Mouse (Mus musculus) lung, postnatal 4 days (tissue): ENCODE data around the gene Rnf144b.

ENCODE experiments used
- DNase-seq, 2 experiments: peaks; one replicate each; pipeline ENCODE4 v3.0.0; 2021

Gene Rnf144b

DNA sequence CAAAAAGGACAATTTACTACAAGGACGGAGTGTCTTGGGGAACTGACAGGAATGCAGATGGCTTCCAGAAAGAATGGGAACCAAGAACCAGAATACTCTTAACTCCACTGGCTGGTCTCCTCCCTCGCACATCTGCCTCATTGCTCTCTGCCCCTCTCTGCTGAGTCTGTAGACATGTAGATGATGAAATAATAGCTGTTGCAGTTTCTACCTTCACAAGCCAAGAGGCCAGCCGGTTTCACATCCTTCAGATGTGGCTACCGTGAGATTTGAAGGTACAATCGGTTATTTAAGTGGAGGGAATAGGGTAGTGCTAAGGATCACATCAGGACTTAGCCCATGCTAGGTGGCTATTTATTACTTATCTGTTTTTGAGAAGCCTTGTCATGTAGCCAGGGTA is 59.9 kb downstream of the Rnf144b start:
- DNase-seq, result no peak

DNA sequence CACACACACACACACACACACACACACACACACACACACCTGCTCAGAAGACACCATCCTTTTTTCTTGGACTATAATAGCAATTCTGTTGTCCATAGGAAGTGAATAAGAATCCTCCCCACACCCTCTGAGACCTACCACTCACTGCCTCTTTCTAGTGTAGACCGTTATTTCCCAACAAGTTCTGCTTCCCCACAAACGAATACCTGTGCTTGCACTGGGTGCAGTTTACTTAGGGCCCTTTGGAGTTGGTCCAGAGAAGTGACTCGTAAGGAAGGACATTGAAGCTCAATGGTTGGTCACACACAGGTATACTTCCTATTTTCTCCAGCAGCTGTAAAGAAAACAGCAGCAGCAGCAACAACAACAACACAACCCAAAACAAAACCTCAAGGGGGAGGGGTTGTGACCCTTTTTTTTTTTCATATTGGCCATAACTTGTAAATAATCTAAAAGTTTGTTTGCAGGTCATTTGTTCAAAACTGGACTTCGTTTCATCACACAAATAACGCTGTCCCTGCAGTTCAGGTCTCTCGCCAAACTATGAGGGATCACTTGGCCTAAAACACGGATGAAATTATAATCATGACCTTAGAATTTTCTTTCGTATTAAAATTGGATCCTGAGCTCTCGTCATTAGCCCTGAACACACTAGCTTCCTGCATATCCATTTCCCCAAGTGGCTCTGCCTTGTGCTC is 60.7 kb downstream of the Rnf144b start:
- no peak for DNase-seq

DNA sequence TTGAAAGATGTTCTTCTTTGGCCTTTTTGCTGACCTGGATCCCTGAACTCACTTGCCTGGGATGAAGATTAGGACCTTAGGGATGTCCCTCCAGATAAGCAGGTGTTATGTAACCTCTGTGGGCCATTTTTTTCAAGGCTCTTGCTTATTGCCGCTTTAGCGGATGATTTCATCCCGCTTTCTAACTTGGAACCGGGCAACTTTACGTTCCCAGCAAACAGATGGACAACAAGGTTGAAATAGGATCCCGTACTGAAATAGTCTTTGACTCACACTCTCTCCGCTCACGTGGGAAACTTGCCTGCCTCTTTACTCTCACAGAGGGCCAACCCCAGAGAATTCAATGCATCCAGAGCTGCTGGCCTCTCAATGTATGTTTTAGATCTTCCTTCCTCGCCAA is 61.3 kb downstream of the Rnf144b start:
- no peak for DNase-seq

DNA sequence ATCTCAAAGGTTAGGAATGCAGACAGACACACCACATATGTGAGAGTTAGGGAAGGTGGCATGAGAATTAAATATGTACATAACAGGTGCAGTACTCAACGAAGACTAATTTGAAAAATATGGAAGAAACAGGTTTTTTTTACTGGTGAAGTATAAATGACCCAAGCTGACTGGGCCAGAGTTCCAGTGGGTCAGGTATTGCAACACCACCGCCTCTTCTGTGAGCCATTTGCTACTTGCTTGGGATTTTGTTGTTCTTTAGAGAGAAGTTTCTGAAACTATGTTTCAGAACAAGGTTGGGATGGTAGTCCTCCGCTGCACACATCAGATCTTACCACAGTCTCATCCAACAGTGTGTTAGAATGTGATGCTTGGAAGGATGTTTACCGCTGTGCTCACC is 65.4 kb downstream of the Rnf144b start:
- no peak for DNase-seq

DNA sequence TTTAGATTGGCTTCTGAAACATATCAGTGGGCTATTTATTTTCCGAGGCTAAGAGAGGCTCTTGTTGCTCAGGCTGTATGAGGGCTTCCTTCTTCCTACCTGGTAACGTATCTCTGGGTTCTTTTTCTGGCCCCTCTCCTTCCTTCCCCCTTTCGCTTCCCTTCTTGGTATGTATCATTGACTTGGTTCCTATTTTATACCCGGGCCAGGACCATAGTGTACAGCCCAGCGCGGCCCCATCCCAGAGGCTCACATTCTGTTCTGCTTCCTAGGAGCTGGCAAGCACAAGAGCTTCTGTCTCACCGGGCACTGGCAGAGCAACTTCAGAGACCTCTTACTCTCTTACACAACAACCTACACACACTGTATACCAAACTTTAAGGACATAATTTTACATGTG is 67.5 kb downstream of the Rnf144b start:
- DNase-seq, result peak; percentile 29 to 33

DNA sequence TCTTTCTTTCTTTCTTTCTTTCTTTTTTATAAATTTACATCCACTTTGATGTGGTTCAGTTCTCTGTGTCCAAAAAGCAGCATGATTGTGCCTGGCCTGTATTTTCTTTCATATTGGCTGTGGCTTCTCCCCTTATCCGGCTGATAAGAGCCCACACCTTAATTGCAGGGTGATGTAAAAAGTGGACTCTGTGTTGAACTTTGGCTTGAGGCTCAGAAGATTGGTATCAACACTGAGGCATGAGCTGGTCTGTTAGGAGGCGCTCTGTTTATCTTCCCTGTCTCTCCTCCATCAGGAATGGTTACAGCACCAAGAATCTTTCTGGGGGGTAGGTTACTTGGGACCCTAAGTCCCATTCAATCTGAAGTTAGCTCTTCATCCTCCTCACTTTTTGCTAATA is 69.7 kb downstream of the Rnf144b start:
- no peak for DNase-seq

DNA sequence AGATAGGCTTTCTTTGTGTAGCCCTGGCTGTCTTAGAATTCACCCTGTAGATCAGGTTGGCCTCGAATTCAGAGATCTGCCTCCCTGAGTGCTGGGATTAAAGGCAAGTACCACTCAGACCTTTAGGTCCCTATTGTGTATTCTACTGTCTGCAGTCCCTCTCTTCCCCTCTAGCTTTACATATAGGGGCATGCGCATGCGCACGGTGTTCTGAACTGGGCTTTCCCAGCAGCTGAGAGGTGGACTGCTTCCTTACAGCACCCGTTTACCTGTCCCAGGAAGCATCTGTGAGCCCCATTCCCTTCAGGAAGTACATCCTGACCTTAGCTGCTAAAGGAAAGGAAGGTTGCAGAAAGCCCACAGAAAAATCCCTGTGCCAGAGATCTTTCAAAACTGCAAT is 70.3 kb downstream of the Rnf144b start:
- peak in 1 of 2 experiments; percentile 26 for DNase-seq

DNA sequence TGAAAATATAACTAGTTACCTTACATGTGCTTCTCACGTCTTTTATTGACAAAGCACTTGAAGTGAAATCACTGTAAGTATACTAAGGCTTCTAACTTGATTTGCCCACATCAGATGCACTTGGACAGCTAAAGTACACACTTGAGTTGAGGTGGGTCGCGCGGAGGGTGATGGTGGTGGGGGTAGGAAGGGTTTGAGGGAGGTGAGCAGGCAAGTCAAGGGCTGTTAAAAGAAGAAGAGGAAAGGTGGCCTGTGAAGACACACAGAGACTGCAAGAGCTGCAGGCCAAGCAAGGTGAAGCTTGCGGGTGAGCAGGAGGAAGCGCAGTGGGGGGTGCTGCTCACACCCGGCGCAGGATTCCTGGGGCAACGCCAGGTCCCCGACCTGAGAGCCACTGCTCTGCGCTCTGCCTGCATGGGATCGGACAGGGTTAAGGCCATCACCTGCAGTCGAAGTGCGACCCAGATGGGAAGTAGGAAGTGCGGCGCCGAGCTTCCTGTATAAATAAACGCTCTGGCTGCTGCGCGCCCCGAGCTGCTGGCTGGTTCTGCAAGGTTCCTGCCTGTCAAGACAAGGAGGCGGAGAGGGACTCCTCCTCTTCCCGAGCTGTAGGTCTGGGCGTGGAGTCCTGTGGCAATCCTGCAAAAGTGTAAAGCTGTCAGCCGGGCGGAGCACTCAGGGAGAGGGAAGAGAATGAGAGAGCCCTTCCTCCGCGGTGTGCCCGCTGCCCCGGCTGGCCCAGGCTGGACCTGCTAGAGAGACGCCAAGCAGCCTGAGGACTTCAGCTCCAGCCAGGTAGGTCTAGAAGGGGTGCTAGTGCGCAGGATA is 71.1 kb downstream of the Rnf144b start:
- DNase-seq, result peak; percentile 84 to 93

DNA sequence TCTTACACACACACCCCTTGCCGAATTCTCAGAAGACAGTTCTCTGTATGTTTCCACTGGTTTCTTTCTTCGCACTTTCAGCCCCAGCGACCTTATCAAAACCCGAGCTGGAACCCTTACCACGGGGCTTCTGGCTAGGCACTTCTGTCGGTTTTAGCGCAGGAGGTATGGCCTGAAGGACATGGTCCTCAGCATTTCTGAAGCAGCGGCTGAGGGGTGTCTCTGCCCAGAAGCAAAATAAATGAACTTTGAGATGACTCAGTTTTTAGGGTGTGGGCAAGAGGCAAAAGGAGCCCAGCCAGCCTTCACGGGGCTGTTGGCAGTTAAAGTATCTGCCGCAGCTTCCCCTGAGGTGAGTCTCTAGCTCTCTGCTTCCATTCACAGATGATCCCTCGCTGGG is 72.2 kb downstream of the Rnf144b start:
- DNase-seq, result peak in 1 of 2 experiments; percentile 26

DNA sequence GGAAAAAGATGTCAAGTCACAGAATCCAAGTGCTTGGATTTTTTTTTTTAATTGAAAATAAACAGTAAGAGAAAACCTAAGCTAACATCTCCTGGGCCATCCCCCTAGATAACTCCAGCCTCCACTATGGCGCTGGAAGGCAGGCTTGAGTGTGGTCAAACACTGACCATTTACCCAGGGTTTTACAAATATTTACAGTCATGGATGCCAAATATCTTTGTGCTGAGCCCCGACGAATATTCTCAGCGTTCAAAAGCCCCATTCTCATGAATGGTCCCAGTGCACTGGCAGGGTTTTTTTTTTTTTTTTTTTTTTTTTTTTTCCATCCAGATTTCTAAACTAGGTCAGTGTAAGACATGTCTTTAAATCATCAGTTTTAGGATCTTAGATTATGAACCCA is 73.0 kb downstream of the Rnf144b start:
- no peak for DNase-seq

DNA sequence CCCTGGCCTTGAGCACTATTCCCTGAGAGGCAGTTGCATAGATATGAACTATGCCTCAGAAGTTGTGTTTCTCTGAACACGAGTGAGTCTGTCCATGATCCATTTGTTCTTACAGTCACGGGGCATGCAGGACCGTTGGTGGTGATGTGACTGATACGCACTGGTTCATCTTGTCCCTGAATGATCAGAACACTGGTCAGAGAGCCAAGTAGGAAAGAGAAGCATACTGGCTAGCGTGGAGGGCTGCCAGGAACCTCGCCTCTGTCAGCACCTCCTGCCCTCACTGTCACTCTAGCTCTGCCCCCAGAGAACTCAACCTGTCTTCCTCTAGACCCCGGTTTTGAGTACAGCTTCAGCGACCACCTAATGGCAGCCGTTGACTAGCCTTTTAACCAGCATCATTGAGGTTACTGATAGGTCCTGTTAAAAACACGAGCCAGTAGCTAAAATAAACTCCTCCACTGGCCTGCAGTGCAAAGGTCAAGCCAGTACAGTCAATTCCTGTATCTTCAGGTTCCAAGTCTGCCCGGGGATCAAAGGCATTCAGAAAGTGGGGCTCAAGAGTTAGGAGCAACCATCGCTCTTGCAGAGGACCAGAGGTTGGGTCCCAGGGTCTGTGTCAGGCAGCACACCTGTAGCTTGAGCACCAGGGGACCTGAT is 77.7 kb downstream of the Rnf144b start:
- DNase-seq, result no peak

DNA sequence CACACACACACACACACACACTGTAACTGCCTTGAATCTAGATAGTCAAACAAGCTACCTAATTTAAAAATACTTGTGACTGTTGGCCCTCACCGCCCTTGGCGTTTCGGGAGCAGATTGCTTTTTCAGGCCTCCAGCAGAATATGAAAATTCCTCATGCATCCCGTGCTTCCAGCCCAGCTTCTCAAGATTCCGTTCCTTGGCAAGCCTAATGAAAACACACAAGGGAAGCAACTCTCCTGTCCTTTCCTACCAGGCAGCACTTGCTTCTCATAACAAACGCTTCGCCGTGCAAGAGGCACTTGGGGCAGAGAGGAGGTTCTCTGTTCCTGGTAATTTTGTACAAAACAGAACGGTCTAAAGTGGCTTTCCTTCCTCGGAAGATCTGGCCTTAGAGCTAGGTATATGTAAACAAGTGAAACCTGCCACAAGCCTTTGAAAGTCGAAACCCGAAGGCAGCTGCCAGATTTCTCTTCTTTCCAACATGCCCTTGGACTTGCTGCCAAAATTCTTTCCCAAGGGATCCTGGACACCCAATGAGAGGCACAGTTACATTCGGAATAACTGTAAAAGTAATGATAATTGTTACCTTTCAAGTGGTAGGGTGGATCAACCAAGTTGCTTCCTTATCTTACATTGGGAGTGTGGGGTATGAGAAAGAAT is 79.6 kb downstream of the Rnf144b start:
- DNase-seq, result peak; percentile 18 to 37

DNA sequence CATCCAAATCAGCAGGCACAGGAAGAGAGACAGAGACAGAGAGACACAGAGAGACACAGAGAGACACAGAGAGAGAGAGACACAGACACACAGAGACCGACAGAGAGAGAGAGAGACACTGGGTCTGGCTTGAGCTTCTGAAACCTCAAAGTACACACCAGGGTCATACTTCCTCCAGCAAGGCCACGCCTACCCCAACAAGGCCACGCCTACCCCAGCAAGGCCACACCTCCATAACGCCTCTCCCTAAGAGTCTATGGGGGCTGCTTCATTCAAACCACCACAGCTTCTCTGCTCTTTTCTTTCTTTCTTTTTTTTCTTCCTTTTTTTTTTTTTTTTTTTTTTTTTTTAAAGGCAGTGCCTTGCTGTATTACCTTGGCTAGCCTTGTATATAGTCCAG is 88.0 kb downstream of the Rnf144b start:
- DNase-seq, result no peak

DNA sequence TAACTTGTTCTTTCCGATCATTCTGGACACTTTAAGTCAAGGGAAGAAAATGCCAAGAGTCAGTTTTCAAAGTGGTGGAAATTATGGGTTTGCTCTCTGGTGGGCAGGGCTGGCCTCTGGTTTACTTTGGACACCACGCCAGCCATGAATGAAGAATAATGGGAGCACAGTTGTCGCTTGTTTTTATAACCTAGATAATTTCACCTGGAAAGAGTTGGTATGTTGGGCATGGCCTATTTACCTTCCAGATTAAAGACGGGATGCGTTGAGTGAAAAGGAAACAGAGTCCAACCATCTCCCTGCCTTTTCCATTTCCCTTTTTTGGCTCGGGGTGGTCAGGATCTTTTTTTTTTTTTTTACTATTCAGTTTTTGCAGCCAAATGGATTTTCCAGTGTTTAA is 88.5 kb downstream of the Rnf144b start:
- no peak for DNase-seq

DNA sequence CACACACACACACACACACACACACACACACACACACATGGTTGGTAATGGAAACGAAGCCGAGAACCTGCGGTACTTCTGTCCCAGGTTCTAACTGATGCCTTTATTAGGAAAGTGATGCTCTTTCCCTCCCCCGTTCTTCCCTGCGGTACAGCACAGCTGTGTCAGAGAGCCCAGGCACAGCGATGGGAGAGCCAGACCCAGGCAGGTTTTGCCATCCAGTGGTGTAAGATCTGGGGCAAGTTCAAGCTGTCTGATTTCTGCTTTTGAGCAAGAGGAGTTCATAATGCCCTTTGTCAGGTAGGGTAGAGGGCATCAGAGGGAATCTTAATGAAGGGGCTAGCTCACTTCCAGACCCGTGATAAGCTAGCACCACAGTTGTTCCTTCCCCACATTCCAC is 89.1 kb downstream of the Rnf144b start:
- no peak for DNase-seq

DNA sequence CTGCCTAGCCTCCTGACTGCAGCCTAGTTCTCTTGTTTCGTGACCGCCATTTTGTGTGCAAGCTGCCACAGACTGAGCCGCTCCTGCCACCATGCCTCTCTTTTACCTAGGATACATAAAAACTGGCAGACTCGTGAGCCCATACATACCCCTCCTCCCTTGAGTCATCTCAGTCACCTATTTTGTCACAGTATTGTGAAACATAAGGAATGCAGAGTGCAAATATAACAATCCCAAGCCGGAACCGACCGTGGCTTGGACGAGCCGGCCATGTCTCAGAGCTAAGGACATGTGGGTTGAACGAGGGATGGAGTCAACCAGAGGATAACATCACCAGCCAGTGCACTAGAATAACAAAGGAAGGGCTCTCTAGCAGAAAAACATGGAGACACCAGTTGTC is 91.4 kb downstream of the Rnf144b start:
- DNase-seq, result no peak

DNA sequence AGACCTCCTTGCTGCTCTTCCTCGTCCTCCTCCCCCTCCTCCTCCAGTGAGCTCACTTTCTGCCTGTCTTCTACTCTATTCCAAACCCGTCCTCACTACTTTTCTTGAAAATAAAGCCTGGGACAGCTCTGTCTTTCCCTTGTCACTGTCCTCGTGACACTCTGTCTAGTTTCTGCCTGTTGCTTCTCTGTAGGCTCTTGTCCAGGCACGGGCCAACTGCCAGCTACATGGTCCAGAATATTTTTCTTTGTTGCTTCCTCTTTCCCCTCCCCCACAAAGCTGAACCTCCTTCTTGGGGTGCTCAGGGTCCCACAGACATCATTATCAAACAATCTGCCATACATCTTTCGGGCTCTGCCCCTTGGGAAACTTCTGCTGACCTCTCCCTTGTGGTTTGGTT is 92.4 kb downstream of the Rnf144b start:
- DNase-seq, result peak; percentile 45 to 54

DNA sequence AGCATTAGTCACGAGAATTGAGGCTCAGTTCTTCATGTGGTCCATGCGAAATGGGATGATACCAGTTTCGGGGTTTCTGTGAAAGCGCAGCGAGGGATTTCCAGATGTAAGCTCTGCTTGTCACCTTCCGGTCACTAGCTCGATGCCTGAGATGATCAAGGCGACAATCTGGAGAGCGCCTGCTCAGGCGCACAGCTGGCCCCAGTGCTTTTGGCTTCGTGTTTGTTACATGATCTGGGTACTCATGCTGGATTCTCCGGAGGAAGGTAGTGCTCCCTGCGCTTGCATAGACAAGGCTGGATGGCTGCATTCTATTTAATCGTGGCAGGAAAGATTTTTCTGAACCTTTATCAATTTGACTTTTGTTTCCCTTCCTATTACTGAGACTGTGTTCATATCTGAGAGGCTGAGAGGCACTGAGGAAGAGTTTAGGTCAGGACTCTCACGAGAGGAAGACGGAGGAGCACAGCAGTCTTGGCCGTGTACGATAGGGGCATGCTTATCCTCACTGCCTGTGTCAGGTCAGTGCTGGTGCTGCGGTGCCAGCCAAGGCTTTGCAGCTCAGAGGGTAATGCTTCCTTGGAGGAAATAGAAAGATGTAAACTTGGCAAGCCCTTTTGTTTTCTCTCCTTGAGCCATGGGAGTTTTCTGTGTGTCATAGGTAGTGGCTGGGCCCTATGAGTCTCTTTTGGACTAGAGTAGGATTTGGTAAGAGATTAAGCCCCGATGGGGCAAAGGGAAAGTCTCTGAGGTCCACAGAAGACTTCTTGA is 93.5 kb downstream of the Rnf144b start:
- peak in 1 of 2 experiments; percentile 67 for DNase-seq

DNA sequence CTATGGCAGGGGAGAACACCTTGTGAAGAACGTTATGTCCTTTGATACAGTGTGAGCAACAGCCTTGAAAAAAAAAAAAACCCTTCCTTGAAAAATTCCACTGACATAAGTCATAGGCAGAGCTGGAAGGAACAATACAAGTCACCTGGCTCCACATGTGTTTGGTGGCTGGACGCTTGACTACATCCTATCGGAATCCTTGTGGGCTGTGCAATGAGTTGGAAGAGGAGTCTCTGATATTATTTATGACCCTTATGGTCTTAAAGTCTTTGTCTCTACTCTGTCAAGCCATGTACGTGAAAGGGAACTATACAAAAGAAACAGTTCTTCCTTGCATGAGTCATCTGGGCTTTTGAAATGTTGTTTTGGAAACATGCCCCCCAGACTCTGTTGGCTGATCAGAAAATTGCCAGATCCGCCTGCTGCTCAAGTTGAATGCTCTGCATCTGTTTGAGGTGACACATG is 94.7 kb downstream of the Rnf144b start:
- DNase-seq, result no peak

DNA sequence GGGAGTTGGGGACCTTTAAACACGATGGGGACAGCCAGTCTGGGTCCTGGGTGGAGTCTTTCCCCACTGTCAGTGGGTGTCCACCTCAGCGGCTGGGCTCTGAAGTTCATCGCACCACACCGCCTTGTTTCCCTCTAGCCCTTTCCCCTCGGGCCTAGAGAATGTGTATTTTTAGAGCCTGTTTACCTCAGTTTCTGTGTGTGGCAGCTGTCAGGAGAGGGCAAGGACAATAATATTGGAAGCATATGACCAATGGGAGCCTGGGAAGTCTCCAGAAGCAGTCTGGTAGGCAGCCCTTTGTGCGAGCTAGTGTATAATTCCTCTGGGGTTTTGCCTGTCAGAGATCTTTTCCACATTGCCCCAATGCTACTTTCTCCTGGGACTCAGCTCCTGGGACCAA is 95.9 kb downstream of the Rnf144b start:
- no peak for DNase-seq

DNA sequence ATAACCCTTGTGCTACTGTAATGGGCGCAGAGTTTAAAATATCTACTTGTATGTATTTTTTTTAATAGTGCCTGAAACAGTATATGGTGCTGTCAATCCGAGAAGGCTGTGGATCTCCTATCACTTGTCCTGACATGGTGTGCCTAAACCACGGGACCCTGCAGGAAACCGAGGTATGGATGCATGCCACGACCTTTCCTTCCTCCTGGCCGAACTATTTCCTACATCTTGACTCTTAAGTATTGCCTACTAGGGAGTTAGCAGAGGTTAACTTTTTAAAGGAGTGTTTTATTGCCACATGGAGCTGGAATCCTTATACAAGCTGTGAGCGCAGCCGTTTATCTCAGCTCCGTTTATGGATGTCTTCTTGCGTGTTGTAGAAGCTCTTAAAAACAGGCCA is 98.0 kb downstream of the Rnf144b start:
- DNase-seq, result no peak
